Mouse (Mus musculus) adrenal gland, postnatal 10 days (tissue): ENCODE data around the gene Camta2. TPM values are rescaled to one million over a fixed set of nuclear protein-coding genes. Genes with fewer than 3 reads are reported as not detected.
A peak's percentile ranks its signal among the peaks of the same experiment; 100 is the strongest.

ENCODE experiments used
- DNase-seq: peaks from one replicate; pipeline ENCODE4 v3.0.0; 2021; ENCODE audit warnings: mixed read lengths
- total RNA-seq, 2 experiments: library from RNA; stranded (reverse); gene quantifications; 2 replicates each; pipeline ENCODE4 v1.2.3; 2021

The Camta2 gene
- total RNA-seq, 2 experiments from 2014 or later: 34.3 to 43.8 TPM

GRCm38 (mm10) chr11:70647716-70648420, 40.0 kb downstream of the Camta2 start:
- DNase-seq: peak; percentile 62

- DNase-seq: peak; percentile 96
Measured at GRCm38 (mm10) chr11:70646691-70647650, 40.9 kb downstream of the Camta2 start, which contains the start of the genes Rnf167 and Slc25a11. TSS of gene Rnf167 (plus strand) at chr11:70647235. TSS of gene Slc25a11 (minus strand) at chr11:70647479.

- no peak for DNase-seq
Measured at GRCm38 (mm10) chr11:70646259-70646555, 41.7 kb downstream of the Camta2 start.

- DNase-seq: no peak
Measured at GRCm38 (mm10) chr11:70645461-70646258, 42.2 kb downstream of the Camta2 start.

- DNase-seq: no peak
Measured at GRCm38 (mm10) chr11:70644564-70645103, 43.3 kb downstream of the Camta2 start.

GRCm38 (mm10) chr11:70643051-70643450, 44.9 kb downstream of the Camta2 start:
- DNase-seq: no peak

- no peak for DNase-seq
Measured at GRCm38 (mm10) chr11:70641241-70641640, 46.7 kb downstream of the Camta2 start.

GRCm38 (mm10) chr11:70639976-70640375, 47.9 kb downstream of the Camta2 start:
- no peak for DNase-seq

GRCm38 (mm10) chr11:70638714-70639278, 49.1 kb downstream of the Camta2 start, which contains the start of gene Gp1ba:
TSS of gene Gp1ba (plus strand) at chr11:70639122.
- DNase-seq: no peak

GRCm38 (mm10) chr11:70638293-70638692, 49.6 kb downstream of the Camta2 start:
- DNase-seq: no peak

GRCm38 (mm10) chr11:70637764-70638163, 50.1 kb downstream of the Camta2 start:
- no peak for DNase-seq

- no peak for DNase-seq
Measured at GRCm38 (mm10) chr11:70635601-70636000, 52.3 kb downstream of the Camta2 start.

- DNase-seq: peak; percentile 1
Measured at GRCm38 (mm10) chr11:70630129-70630528, 57.8 kb downstream of the Camta2 start.

- peak; percentile 17 for DNase-seq
Measured at GRCm38 (mm10) chr11:70629557-70629956, 58.3 kb downstream of the Camta2 start.

- DNase-seq: peak; percentile 2
Measured at GRCm38 (mm10) chr11:70628431-70628830, 59.5 kb downstream of the Camta2 start.

GRCm38 (mm10) chr11:70626877-70627276, 61.0 kb downstream of the Camta2 start:
- no peak for DNase-seq

GRCm38 (mm10) chr11:70625473-70625872, 62.4 kb downstream of the Camta2 start:
- DNase-seq: peak; percentile 72

GRCm38 (mm10) chr11:70623053-70623742, 64.7 kb downstream of the Camta2 start:
- peak; percentile 53 for DNase-seq

- no peak for DNase-seq
Measured at GRCm38 (mm10) chr11:70621972-70622814, 65.7 kb downstream of the Camta2 start.
